Mouse (Mus musculus): Measurements from ENCODE around the gene Tm7sf2. TPM values are rescaled to one million over a fixed set of nuclear protein-coding genes. Genes with fewer than 3 reads are reported as not detected.

Tm7sf2 gene
- total and polyA plus RNA-seq, 3 experiments, result 7.6 to 13.1 TPM; not detected in 1

GRCm38 (mm10) chr19:6068951-6069350, 778 bp upstream of the Tm7sf2 start:
- H3K9me3 ChIP-seq (replicated peaks; ENCODE audit: insufficient read depth, low read length), result no peaks in the 10 kb centered on the region
- TF ChIP-seq USF2 (IDR thresholded peaks at IDR 0.05; ENCODE audit: borderline replicate concordance in 1 of 2, insufficient read depth in 1 of 2, low read depth in 1 of 2, low read length in 2 of 2) (no peak), POLR2A (IDR thresholded peaks at IDR 0.05; ENCODE audit: control insufficient read depth in 1 of 2, insufficient read depth in 1 of 2, low read depth in 1 of 2, low read length in 2 of 2, poor library complexity in 1 of 2) (no peak), TCF12 (IDR thresholded peaks at IDR 0.05; ENCODE audit: low read depth, low read length) (no peak), KAT2A (conservative IDR thresholded peaks at IDR 0.05; ENCODE audit: low read depth, low read length) (no peak), NELFE (IDR thresholded peaks at IDR 0.05; ENCODE audit: low read depth, low read length) (no peak)

GRCm38 (mm10) chr19:6067011-6067723, 1.0 kb downstream of the Tm7sf2 start:
- H3K27me3 ChIP-seq (ENCODE audit: control insufficient read depth in 1 of 2, insufficient read depth in 2 of 2, low read length in 2 of 2), result no peaks in the 10 kb centered on the region
- peaks cover 0 to 6% of the 10 kb centered on the region in 2 experiments; a peak in 1 of 4 replicates for H3K36me3 ChIP-seq (ENCODE audit: control insufficient read depth in 1 of 2, insufficient read depth in 2 of 2, low read length in 2 of 2)
- H3K4me3 ChIP-seq (ENCODE audit: control insufficient read depth in 1 of 2, insufficient read depth in 1 of 2, low read depth in 2 of 2, low read length in 2 of 2), result peak overlapping the region; percentile 49 to 73
- H3K27ac ChIP-seq (ENCODE audit: control insufficient read depth, low read depth, low read length), result peak overlapping the region; percentile 15
- peaks cover 6% of the 10 kb centered on the region for H3K79me2 ChIP-seq (ENCODE audit: control insufficient read depth, insufficient read depth, low read length, poor library complexity)
- DNase-seq (ENCODE audit: low read depth, low spot score), result peak; percentile 93
- H3K9ac ChIP-seq (ENCODE audit: control insufficient read depth, low read depth, low read length, poor library complexity, severe bottlenecking), result peak overlapping the region; percentile 75
- peaks cover 0 to 12% of the 10 kb centered on the region in 2 experiments; a peak in 3 of 4 replicates for H3K4me1 ChIP-seq (ENCODE audit: control insufficient read depth in 1 of 2, insufficient read depth in 2 of 2, low read length in 2 of 2)
- no peaks in the 10 kb centered on the region for H3K9me3 ChIP-seq (replicated peaks; ENCODE audit: insufficient read depth, low read length)
- no peak for TF ChIP-seq MAX (IDR thresholded peaks at IDR 0.05; ENCODE audit: low read length)
- no peak for TF ChIP-seq GATA1 (IDR thresholded peaks at IDR 0.05; ENCODE audit: low read depth, low read length)
- TF ChIP-seq USF2 (IDR thresholded peaks at IDR 0.05; ENCODE audit: borderline replicate concordance in 1 of 2, insufficient read depth in 1 of 2, low read depth in 1 of 2, low read length in 2 of 2), result no peak
- peak; percentile 20 for TF ChIP-seq HCFC1 (IDR thresholded peaks at IDR 0.05; ENCODE audit: low read depth, low read length)
- TF ChIP-seq MXI1 (IDR thresholded peaks at IDR 0.05; ENCODE audit: low read depth, low read length), result no peak
- no peak for TF ChIP-seq BHLHE40 (IDR thresholded peaks at IDR 0.05; ENCODE audit: borderline replicate concordance, low read depth, low read length)
- TF ChIP-seq GABPA (IDR thresholded peaks at IDR 0.05; ENCODE audit: low read depth, low read length), result no peak
- TF ChIP-seq CHD2 (IDR thresholded peaks at IDR 0.05; ENCODE audit: low read length), result no peak
- TF ChIP-seq SMC3 (IDR thresholded peaks at IDR 0.05; ENCODE audit: low read depth, low read length), result peak; percentile 67
- TF ChIP-seq KAT2A (conservative IDR thresholded peaks at IDR 0.05; ENCODE audit: low read depth, low read length), result no peak
- TF ChIP-seq RAD21 (IDR thresholded peaks at IDR 0.05; ENCODE audit: low read depth, low read length), result peak; percentile 28
- TF ChIP-seq POLR2AphosphoS5 (IDR thresholded peaks at IDR 0.05; ENCODE audit: borderline replicate concordance, low read depth, low read length), result no peak
- no peak for TF ChIP-seq MYB (IDR thresholded peaks at IDR 0.05; ENCODE audit: low read depth, low read length)
- TF ChIP-seq TCF12 (IDR thresholded peaks at IDR 0.05; ENCODE audit: low read depth, low read length), result no peak
- TF ChIP-seq JUND (IDR thresholded peaks at IDR 0.05; ENCODE audit: low read depth, low read length), result no peak
- no peak for TF ChIP-seq POLR2AphosphoS2 (IDR thresholded peaks at IDR 0.05; ENCODE audit: low read length)
- TF ChIP-seq ETS1 (IDR thresholded peaks at IDR 0.05; ENCODE audit: low read depth, low read length), result no peak
- TF ChIP-seq MEF2A (IDR thresholded peaks at IDR 0.05; ENCODE audit: extremely low read depth, insufficient replicate concordance, low read depth, low read length, poor library complexity, severe bottlenecking), result no peak
- no peak for TF ChIP-seq CHD1 (IDR thresholded peaks at IDR 0.05; ENCODE audit: low read depth, low read length)
- TF ChIP-seq UBTF (IDR thresholded peaks at IDR 0.05; ENCODE audit: borderline replicate concordance, insufficient read depth, low read depth, low read length), result peak; percentile 45; the same call in 1 of the 2 replicates
- TF ChIP-seq E2F4 (IDR thresholded peaks at IDR 0.05; ENCODE audit: borderline replicate concordance, low read depth, low read length), result no peak
- TF ChIP-seq RCOR1 (IDR thresholded peaks at IDR 0.05; ENCODE audit: low read depth, low read length), result no peak
- TF ChIP-seq ZC3H11A (IDR thresholded peaks at IDR 0.05; ENCODE audit: low read depth, low read length), result no peak
- TF ChIP-seq TBP (IDR thresholded peaks at IDR 0.05; ENCODE audit: low read depth, low read length), result no peak
- TF ChIP-seq ZKSCAN1 (IDR thresholded peaks at IDR 0.05; ENCODE audit: low read depth, low read length), result no peak
- TF ChIP-seq NRF1 (IDR thresholded peaks at IDR 0.05; ENCODE audit: insufficient read depth, low read depth, low read length, poor library complexity, severe bottlenecking), result no peak
- TF ChIP-seq NELFE (IDR thresholded peaks at IDR 0.05; ENCODE audit: low read depth, low read length), result no peak
- peak; percentile 75 to 95 (median 92) for TF ChIP-seq CTCF (IDR thresholded peaks at IDR 0.05 in 2 of 3, conservative IDR thresholded peaks at IDR 0.05 in 1 of 3; ENCODE audit: control insufficient read depth in 1 of 3, insufficient read depth in 1 of 3, low read depth in 2 of 3, low read length in 3 of 3, poor library complexity in 1 of 3, severe bottlenecking in 1 of 3)

More at GRCm38 (mm10) chr19:6068951-6069350, 778 bp upstream of the Tm7sf2 start:
- Histone ChIP-seq H3K27me3 (ENCODE audit: control insufficient read depth in 1 of 2, insufficient read depth in 2 of 2, low read length in 2 of 2) (no peaks in the 10 kb centered on the region), H3K79me2 (ENCODE audit: control insufficient read depth, insufficient read depth, low read length, poor library complexity) (no peaks in the 10 kb centered on the region), H3K27ac (ENCODE audit: control insufficient read depth, low read depth, low read length) (no peak overlapping the region), H3K36me3 (ENCODE audit: control insufficient read depth in 1 of 2, insufficient read depth in 2 of 2, low read length in 2 of 2) (no peaks in the 10 kb centered on the region), H3K4me1 (ENCODE audit: control insufficient read depth in 1 of 2, insufficient read depth in 2 of 2, low read length in 2 of 2) (peaks cover 0 to 8% of the 10 kb centered on the region in 2 experiments; a peak in 3 of 4 replicates), H3K9ac (ENCODE audit: control insufficient read depth, low read depth, low read length, poor library complexity, severe bottlenecking) (no peak overlapping the region), H3K4me3 (ENCODE audit: control insufficient read depth in 1 of 2, insufficient read depth in 1 of 2, low read depth in 2 of 2, low read length in 2 of 2) (no peak overlapping the region)
- DNase-seq (ENCODE audit: low read depth, low spot score), result peak; percentile 37

All from MEL (cell line).